Mouse (Mus musculus) lung, embryonic 16.5 days (tissue): Measurements from ENCODE around the gene Slc19a3. TPM values are rescaled to one million over a fixed set of nuclear protein-coding genes. Genes with fewer than 3 reads are reported as not detected.
"Not testable (repeated sequence)": the region's sequence is repeated elsewhere in the genome, so short reads cannot be mapped to it uniquely, and the experiment has no call there.

Experiments used
- ATAC-seq: fragments of 200-750 bp; cut with Nextera tagmentation; 2 replicates; pipeline ENCODE4 v1.8.0; 2017; ENCODE audit warnings: low read depth, mild to moderate bottlenecking, moderate library complexity
- H3K27ac ChIP-seq: fragments of 300-500 bp; sonication (generic); 2 replicates; pipeline ENCODE4 v1.5.1; 2014; ENCODE audit warnings: mild to moderate bottlenecking, control low read depth, low read length
- H3K27me3 ChIP-seq: fragments of 300-500 bp; sonication (generic); 2 replicates; pipeline ENCODE4 v1.6.1; 2014; ENCODE audit warnings: low read depth, low read length, mixed read lengths; ENCODE audit not compliant: control insufficient read depth, insufficient read depth
- H3K36me3 ChIP-seq: fragments of 300-500 bp; sonication (generic); 2 replicates; pipeline ENCODE4 v1.6.1; 2014; ENCODE audit warnings: low read length; ENCODE audit not compliant: control insufficient read depth, insufficient read depth
- H3K4me1 ChIP-seq: fragments of 300-500 bp; sonication (generic); replicated peaks from 2 replicates; pipeline ENCODE4 v1.6.1; 2014; ENCODE audit warnings: low read length, mixed read lengths; ENCODE audit not compliant: control insufficient read depth, insufficient read depth
- H3K4me2 ChIP-seq: fragments of 300-500 bp; sonication (generic); 2 replicates; pipeline ENCODE4 v1.6.1; 2014; ENCODE audit warnings: low read depth, low read length, control low read depth
- H3K4me3 ChIP-seq: fragments of 300-500 bp; sonication (generic); 2 replicates; pipeline ENCODE4 v1.5.1; 2014; ENCODE audit warnings: mild to moderate bottlenecking, low read length, control low read depth
- H3K9ac ChIP-seq: fragments of 300-500 bp; sonication (generic); 2 replicates; pipeline ENCODE4 v1.6.1; 2014; ENCODE audit warnings: low read length, control low read depth
- H3K9me3 ChIP-seq: fragments of 300-500 bp; sonication (generic); 2 replicates; pipeline ENCODE4 v1.6.1; 2016; ENCODE audit warnings: low read length; ENCODE audit not compliant: control insufficient read depth
- WGBS: fragments of 180-500 bp; shearing (Covaris S2); extraction: QIAGEN DNeasy Blood & Tissue Kit; methylation state at CpG from one replicate; pipeline ENCODE4 v1.1.7; 2014; 5-methylcytosine and 5-hydroxymethylcytosine counted together
- polyA plus RNA-seq: library from polyadenylated mRNA; unstranded; fragments of >200 nt; fragmentation: Nextera tagmentation; extraction: Ambion mirVana; gene quantifications from 2 replicates; pipeline ENCODE4 v1.2.1, GENCODE M21; 2015

Slc19a3 gene
- polyA plus RNA-seq, 1 experiment from 2014 or later = 1.0 TPM

DNA sequence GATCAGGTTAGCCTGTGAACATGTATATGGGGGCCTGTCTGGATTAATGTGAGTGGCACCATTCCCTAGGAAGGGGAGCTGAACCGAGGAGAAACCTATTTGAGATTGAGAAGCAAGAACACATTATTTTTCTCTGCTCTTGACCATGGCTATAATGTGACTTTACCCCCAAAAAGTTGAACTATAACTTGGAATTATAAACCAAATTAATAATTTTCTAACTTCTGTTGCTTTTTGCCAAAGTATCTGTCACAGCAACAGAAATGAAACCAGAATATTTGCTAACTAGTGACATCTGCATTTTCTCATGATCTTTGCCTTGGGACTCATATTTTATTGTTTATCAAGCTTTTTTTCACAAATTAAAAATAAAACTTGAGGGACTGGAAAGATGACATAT, 21.7 kb downstream of the Slc19a3 start:
- Histone ChIP-seq H3K9me3 (no peaks in the 10 kb centered on the region), H3K27ac (no peak overlapping the region), H3K4me3 (no peak overlapping the region), H3K9ac (no peak overlapping the region), H3K4me2 (no peak overlapping the region), H3K36me3 (no peaks in the 10 kb centered on the region), H3K27me3 (no peaks in the 10 kb centered on the region), H3K4me1 (no peaks in the 10 kb centered on the region)
- ATAC-seq = no peak
- 61% methylated on average over 1 of the region's 1 CpGs for WGBS

DNA sequence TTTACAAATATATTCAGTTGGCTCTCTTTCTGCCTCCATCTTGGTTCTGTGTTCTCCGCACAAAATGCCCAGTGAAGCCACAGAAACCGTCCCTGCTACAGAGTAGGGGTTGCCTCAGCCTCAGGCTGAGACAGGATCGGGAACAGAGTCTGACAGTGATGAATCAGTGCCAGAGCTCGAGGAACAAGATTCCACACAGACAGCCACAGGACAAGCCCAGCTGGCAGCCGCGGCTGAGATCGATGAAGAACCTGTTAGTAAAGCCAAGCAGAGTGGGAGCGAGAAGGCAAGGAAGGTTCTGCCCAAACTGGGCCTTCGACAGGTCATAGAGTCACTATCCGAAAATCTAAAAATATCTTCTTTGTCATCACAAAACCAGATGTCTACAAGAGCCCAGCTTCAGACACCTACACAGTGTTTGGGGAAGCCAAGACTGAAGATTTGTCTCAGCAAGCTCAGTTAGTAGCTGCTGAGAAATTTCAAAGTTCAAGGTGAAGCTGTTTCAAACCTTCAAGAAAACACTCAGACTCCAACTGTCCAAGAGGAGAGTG, 22.8 kb downstream of the Slc19a3 start:
- no peaks in the 10 kb centered on the region for H3K9me3 ChIP-seq
- H3K36me3 ChIP-seq = no peaks in the 10 kb centered on the region
- H3K4me2 ChIP-seq = no peak overlapping the region
- WGBS = 53% methylated on average over 10 of the region's 10 CpGs
- no peak for ATAC-seq
- H3K27me3 ChIP-seq = no peaks in the 10 kb centered on the region
- no peak overlapping the region for H3K4me3 ChIP-seq
- no peaks in the 10 kb centered on the region for H3K4me1 ChIP-seq
- no peak overlapping the region for H3K27ac ChIP-seq
- H3K9ac ChIP-seq = no peak overlapping the region

GRCm38 (mm10) chr1:83014477-83014876, 23.8 kb downstream of the Slc19a3 start:
- Histone ChIP-seq H3K4me3 (no peak overlapping the region), H3K4me1 (no peaks in the 10 kb centered on the region), H3K9ac (no peak overlapping the region), H3K9me3 (no peaks in the 10 kb centered on the region), H3K4me2 (no peak overlapping the region), H3K27me3 (no peaks in the 10 kb centered on the region), H3K36me3 (no peaks in the 10 kb centered on the region), H3K27ac (no peak overlapping the region)
- no peak for ATAC-seq
- 92% methylated on average over 3 of the region's 3 CpGs for WGBS

DNA sequence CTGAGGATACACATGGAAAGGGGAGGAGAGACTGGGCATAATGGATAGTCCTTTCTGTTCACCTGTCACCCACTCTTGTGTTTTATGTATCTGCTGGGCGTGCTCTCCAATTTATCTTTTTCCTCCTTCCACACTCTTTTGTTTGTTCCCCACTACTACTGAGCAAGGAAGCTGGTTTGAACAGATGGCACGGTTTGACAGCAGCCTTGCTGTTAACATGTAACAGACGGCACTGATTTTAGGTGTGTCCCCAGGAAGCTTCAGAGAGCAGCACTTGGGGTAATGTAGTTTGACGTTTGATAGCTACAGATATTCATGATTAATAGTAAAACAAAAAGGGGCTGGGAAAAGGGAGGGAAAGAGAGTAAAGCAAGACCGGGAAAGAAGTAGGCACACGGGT, 30.8 kb downstream of the Slc19a3 start:
- Histone ChIP-seq H3K9me3 (no peaks in the 10 kb centered on the region), H3K4me3 (no peak overlapping the region), H3K9ac (no peak overlapping the region), H3K27ac (no peak overlapping the region), H3K27me3 (no peaks in the 10 kb centered on the region), H3K4me2 (no peak overlapping the region), H3K36me3 (no peaks in the 10 kb centered on the region), H3K4me1 (no peaks in the 10 kb centered on the region)
- ATAC-seq = no peak
- WGBS = 57% methylated on average over 6 of the region's 6 CpGs

- no peak overlapping the region for H3K4me2 ChIP-seq
- H3K4me1 ChIP-seq = no peaks in the 10 kb centered on the region
Measured at GRCm38 (mm10) chr1:83006218-83007179, 31.7 kb downstream of the Slc19a3 start.

DNA sequence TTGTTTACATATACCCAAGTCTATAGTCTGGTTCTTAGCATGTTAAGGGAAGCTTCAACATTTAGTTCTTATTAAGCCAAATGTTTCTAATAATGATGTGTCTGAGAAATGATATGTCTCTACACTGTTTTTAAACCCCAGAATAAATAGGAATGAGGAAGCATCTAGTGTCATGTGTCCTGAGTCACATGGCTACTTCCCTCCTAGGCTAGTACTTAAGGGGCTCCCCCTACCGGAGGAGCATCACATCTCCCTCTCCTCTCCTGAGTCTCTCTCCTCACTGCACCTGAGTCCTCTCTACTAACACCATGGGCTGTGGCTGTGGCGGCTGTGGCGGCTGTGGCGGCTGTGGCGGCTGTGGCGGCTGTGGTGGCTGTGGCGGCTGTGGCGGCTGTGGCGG, 37.9 kb downstream of the Slc19a3 start, which contains the start of gene Gm47959:
TSS of gene Gm47959 (plus strand) at position 243 of the 400 bp plus-strand sequence.
- not testable (repeated sequence) for ATAC-seq, H3K4me2 ChIP-seq, H3K27ac ChIP-seq, H3K4me1 ChIP-seq, H3K4me3 ChIP-seq, H3K27me3 ChIP-seq, H3K9me3 ChIP-seq, H3K36me3 ChIP-seq, H3K9ac ChIP-seq
- 97% methylated on average over 6 of the region's 9 CpGs for WGBS

More at GRCm38 (mm10) chr1:83006218-83007179, 31.7 kb downstream of the Slc19a3 start:
- ATAC-seq = no peak
- WGBS = 60% methylated on average over 8 of the region's 8 CpGs
- H3K4me3 ChIP-seq = no peak overlapping the region
- no peaks in the 10 kb centered on the region for H3K9me3 ChIP-seq
- H3K27ac ChIP-seq = no peak overlapping the region
- H3K36me3 ChIP-seq = no peaks in the 10 kb centered on the region
- H3K27me3 ChIP-seq = no peaks in the 10 kb centered on the region
- no peak overlapping the region for H3K9ac ChIP-seq

- no peak overlapping the region for H3K9ac ChIP-seq
- no peak overlapping the region for H3K27ac ChIP-seq
- H3K27me3 ChIP-seq = no peaks in the 10 kb centered on the region
- WGBS = 84% methylated on average over 3 of the region's 3 CpGs
- ATAC-seq = no peak
- no peak overlapping the region for H3K4me2 ChIP-seq
- no peaks in the 10 kb centered on the region for H3K36me3 ChIP-seq
- H3K4me1 ChIP-seq = no peaks in the 10 kb centered on the region
- no peaks in the 10 kb centered on the region for H3K9me3 ChIP-seq
- no peak overlapping the region for H3K4me3 ChIP-seq
Measured at GRCm38 (mm10) chr1:82993947-82994346, 44.3 kb downstream of the Slc19a3 start.

- no peaks in the 10 kb centered on the region for H3K27me3 ChIP-seq
- no peak overlapping the region for H3K27ac ChIP-seq
- no peak for ATAC-seq
- 86% methylated on average over 6 of the region's 6 CpGs for WGBS
- H3K9me3 ChIP-seq = no peaks in the 10 kb centered on the region
- no peak overlapping the region for H3K4me3 ChIP-seq
- no peaks in the 10 kb centered on the region for H3K36me3 ChIP-seq
- no peak overlapping the region for H3K4me2 ChIP-seq
- no peaks in the 10 kb centered on the region for H3K4me1 ChIP-seq
- H3K9ac ChIP-seq = no peak overlapping the region
Measured at GRCm38 (mm10) chr1:82992093-82992492, 46.2 kb downstream of the Slc19a3 start.

- no peak for ATAC-seq
- no peak overlapping the region for H3K27ac ChIP-seq
Measured at GRCm38 (mm10) chr1:82991596-82991995, 46.7 kb downstream of the Slc19a3 start.

More at GRCm38 (mm10) chr1:82991596-82991995, 46.7 kb downstream of the Slc19a3 start:
- 71% methylated on average over 3 of the region's 3 CpGs for WGBS
- no peak overlapping the region for H3K9ac ChIP-seq
- H3K9me3 ChIP-seq = no peaks in the 10 kb centered on the region
- no peak overlapping the region for H3K4me3 ChIP-seq
- no peaks in the 10 kb centered on the region for H3K4me1 ChIP-seq
- H3K36me3 ChIP-seq = no peaks in the 10 kb centered on the region
- no peak overlapping the region for H3K4me2 ChIP-seq
- no peaks in the 10 kb centered on the region for H3K27me3 ChIP-seq
